Mouse (Mus musculus) liver, embryonic 13.5 days (tissue): ENCODE data around the gene E130114P18Rik. TPM values are rescaled to one million over a fixed set of nuclear protein-coding genes. Genes with fewer than 3 reads are reported as not detected.

ENCODE experiments used
- ATAC-seq: fragments of 200-750 bp; cut with Nextera tagmentation; 2 replicates; pipeline ENCODE4 v1.8.0; 2017; ENCODE audit warnings: low read depth, mild to moderate bottlenecking, moderate number of reproducible peaks, moderate library complexity
- DNase-seq: peaks from one replicate; pipeline ENCODE4 v3.0.0; 2022
- H3K27ac ChIP-seq: fragments of 300-500 bp; sonication (generic); 2 replicates; pipeline ENCODE4 v1.5.1; 2015; ENCODE audit warnings: moderate library complexity, mild to moderate bottlenecking, inconsistent platforms
- H3K27me3 ChIP-seq: fragments of 300-500 bp; sonication (generic); 2 replicates; pipeline ENCODE4 v1.6.1; 2015; ENCODE audit warnings: mild to moderate bottlenecking, inconsistent platforms
- H3K36me3 ChIP-seq: fragments of 300-500 bp; sonication (generic); 2 replicates; pipeline ENCODE4 v1.6.1; 2015; ENCODE audit warnings: mild to moderate bottlenecking, inconsistent platforms
- H3K4me1 ChIP-seq: fragments of 300-500 bp; sonication (generic); replicated peaks from 2 replicates; pipeline ENCODE4 v1.6.1; 2015; ENCODE audit warnings: inconsistent platforms
- H3K4me2 ChIP-seq: fragments of 300-500 bp; sonication (generic); 2 replicates; pipeline ENCODE4 v1.6.1; 2015; ENCODE audit warnings: inconsistent platforms, mild to moderate bottlenecking, moderate library complexity
- H3K4me3 ChIP-seq: fragments of 300-500 bp; sonication (generic); replicated peaks from 2 replicates; pipeline ENCODE4 v1.5.1; 2015; ENCODE audit warnings: mild to moderate bottlenecking, inconsistent platforms
- H3K9ac ChIP-seq: fragments of 300-500 bp; sonication (generic); 2 replicates; pipeline ENCODE4 v1.6.1; 2015; ENCODE audit warnings: mild to moderate bottlenecking, inconsistent platforms
- H3K9me3 ChIP-seq: fragments of 300-500 bp; sonication (generic); replicated peaks from 2 replicates; pipeline ENCODE4 v1.6.1; 2016; ENCODE audit warnings: inconsistent platforms
- WGBS: fragments of 180-500 bp; shearing (Covaris S2); methylation state at CpG from one replicate; pipeline ENCODE4 v1.1.7; 2015; ENCODE audit not compliant: insufficient replicate concordance; 5-methylcytosine and 5-hydroxymethylcytosine counted together
- polyA plus RNA-seq: library from polyadenylated mRNA; unstranded; fragments of >200 nt; fragmentation: Nextera tagmentation; extraction: Ambion mirVana; gene quantifications from 2 replicates; pipeline ENCODE4 v1.2.1, GENCODE M21; 2015

The E130114P18Rik gene
- polyA plus RNA-seq, 1 experiment from 2014 or later, result 0.09 TPM

DNA sequence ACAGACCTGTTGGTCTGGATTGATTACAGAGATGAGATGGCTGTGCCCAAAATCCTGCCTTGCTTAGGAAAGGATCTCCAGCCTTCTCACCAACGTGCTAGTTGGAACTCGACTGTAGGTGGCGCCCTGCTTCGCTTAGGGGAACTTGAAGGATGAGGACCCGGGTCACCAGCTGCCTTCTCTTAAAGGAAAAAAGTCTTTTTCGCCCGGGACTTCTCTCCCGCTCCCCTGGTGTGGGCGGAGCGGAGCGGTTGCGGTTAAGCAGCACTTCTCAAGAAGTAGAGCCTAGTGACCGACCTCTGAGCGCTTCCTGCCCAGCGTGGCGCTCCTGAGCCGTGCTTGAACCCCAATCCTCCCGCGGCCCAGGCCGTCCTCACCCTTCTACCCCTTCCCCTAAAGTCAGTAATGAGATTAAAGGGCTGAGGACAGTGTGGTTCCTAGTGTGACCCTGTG is 26.8 kb downstream of the E130114P18Rik start:
- DNase-seq, result peak; percentile 63
- Histone ChIP-seq H3K4me2 (peak overlapping the region; percentile 79), H3K4me1 (peaks cover 9% of the 10 kb centered on the region), H3K36me3 (no peaks in the 10 kb centered on the region), H3K27ac (no peak overlapping the region), H3K4me3 (peak overlapping the region; percentile 63), H3K9ac (peak overlapping the region; percentile 67), H3K27me3 (peaks cover 53% of the 10 kb centered on the region), H3K9me3 (no peaks in the 10 kb centered on the region)
- under 1% methylated on average over 20 of the region's 20 CpGs for WGBS
- peak; percentile 74 for ATAC-seq

DNA sequence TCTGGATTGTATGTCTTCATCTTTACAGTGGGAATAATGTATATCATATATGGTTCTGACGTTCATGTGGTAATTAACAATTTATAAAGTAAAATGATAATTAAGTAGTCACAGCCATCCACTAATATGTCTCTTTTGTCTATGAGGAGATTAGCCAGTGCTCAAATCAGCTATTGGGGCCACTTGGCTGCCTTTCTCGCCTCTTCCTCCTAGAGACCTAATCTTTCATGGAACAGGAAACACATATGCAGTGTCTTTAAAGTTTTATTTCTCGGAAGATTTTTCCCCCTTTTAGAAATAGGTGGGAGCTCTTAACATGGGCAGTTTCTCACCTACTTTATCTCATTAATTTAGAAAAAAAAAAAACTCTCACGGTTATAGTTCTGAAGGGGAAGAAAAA is 27.5 kb downstream of the E130114P18Rik start:
- Histone ChIP-seq H3K4me3 (no peak overlapping the region), H3K4me1 (peaks cover 10% of the 10 kb centered on the region), H3K27me3 (peaks cover 53% of the 10 kb centered on the region), H3K4me2 (peak overlapping the region; percentile 79; the same call in 1 of the 2 replicates), H3K27ac (no peak overlapping the region), H3K9ac (no peak overlapping the region), H3K36me3 (no peaks in the 10 kb centered on the region), H3K9me3 (no peaks in the 10 kb centered on the region)
- no peak for DNase-seq
- 26% methylated on average over 4 of the region's 4 CpGs for WGBS
- no peak for ATAC-seq

DNA sequence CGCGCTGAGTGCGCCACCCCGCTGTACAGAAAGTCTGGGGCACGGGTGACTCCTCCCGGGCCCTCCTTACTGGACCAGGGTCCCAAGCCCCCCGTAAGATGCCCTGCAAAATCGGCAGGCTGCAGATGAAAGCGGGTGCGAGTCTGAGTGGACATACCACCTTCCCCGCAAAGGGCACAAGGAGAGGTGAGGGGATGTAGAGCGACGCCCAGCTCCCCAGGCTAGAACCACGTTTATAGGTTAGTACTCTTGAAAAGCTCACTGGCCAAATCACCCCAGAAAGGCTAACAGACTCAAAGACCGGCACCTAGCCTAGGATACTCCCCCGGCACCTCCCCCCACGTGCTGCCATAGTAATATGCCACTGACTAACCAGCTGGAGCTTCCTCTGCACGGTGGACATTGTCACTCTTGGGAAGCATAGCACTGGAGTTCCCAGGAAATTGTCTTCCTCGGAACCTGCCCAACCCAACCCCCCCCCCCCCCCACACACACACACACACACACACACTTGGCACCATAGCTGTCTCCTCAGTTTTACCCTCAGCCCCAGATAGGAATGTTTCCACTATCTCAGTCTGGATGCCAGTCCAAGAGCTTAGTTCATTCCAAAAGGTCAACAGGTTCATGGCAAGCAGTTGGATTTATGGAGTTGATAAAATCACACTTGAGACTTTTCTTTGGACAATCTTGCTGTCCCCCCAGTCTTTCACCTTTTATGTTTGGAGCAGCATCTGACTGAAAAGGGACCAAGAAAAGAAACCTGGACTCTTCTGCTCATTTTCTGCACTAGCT is 31.6 kb downstream of the E130114P18Rik start:
- no peak overlapping the region for H3K9ac ChIP-seq

DNA sequence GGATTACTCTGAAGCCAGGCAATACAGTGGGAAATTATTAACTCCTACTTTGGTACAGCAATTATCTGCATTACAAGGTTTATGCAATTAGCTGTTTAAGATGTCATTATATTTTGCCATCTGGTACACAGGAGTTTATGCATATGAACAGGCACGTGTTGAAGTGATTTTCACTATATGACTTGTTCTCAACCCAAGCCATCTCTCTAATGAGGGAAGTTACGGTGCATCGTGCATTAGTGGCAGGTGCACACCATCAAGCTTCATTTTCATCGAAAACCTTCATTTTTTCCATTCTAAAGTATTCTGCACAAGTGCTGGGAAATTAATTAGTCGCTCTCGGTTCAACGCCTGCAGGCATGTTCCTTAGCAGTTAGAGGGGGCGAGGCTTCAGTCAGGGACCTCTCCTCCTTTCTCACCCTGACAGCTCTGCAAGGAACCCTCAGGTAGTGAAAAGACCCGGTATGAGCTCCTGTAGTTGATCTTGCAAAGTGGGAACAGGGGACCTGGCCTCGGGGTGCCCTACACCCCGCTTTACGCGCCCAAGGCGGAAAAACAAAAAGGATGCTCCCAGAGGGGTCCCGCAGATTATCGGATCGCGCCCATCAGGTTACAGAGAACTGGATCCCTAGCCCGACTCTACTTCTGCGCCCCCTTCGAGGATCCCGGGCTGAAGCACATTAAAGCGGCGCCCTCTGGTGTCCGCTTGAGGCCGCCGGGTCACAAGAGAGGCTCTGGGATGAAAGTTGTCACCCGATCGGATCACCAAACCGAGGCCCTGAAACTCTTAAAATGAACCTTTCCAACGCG is 32.4 kb downstream of the E130114P18Rik start:
- 8% methylated on average over 32 of the region's 32 CpGs for WGBS
- peaks cover 3% of the 10 kb centered on the region; the same call in 1 of the 2 replicates for H3K4me1 ChIP-seq
- DNase-seq, result peak; percentile 22
- peaks cover 31% of the 10 kb centered on the region for H3K27me3 ChIP-seq
- peak overlapping the region; percentile 63 for H3K4me2 ChIP-seq
- 0 out of 2 replicates have a peak, but pooled peaks have one; percentile 34 for ATAC-seq
- no peak overlapping the region for H3K9ac ChIP-seq
- H3K9me3 ChIP-seq, result no peaks in the 10 kb centered on the region
- H3K27ac ChIP-seq, result no peak overlapping the region
- H3K36me3 ChIP-seq, result no peaks in the 10 kb centered on the region
- H3K4me3 ChIP-seq, result peak overlapping the region; percentile 44

More for the DNA sequence above, 31.6 kb downstream of the E130114P18Rik start:
- Histone ChIP-seq H3K4me1 (peaks cover 3% of the 10 kb centered on the region), H3K36me3 (no peaks in the 10 kb centered on the region), H3K27ac (no peak overlapping the region), H3K9me3 (no peaks in the 10 kb centered on the region), H3K27me3 (peaks cover 31% of the 10 kb centered on the region), H3K4me2 (peak overlapping the region; percentile 63), H3K4me3 (peak overlapping the region; percentile 44)
- DNase-seq (no peak), ATAC-seq (no peak)
- WGBS, result 5% methylated on average over 19 of the region's 19 CpGs

DNA sequence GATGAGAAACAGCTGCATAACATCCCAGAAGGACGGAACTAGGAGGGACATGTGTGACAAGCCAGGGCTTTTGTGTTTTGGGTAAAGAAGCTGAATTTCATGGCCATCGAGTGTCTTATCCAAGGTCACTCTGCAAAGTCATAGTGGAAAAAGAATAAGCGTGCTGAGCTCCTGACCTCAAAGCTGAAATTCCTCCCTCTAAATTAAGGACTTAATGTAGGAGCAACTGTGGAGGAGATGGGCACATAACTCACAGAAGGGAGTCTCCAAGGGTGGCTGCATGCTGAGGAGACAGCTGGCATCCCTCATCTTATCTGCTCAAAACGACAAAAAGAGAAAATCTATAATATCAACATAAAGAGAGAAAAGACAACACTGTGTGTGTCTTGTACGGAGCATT is 33.9 kb downstream of the E130114P18Rik start:
- Histone ChIP-seq H3K36me3 (no peaks in the 10 kb centered on the region), H3K4me1 (peaks cover 3% of the 10 kb centered on the region; the same call in 1 of the 2 replicates), H3K27ac (no peak overlapping the region), H3K4me2 (no peak overlapping the region), H3K27me3 (peaks cover 29% of the 10 kb centered on the region), H3K9me3 (no peaks in the 10 kb centered on the region), H3K9ac (no peak overlapping the region), H3K4me3 (no peak overlapping the region)
- no peak for DNase-seq
- no peak for ATAC-seq
- WGBS, result 56% methylated on average over 5 of the region's 5 CpGs

DNA sequence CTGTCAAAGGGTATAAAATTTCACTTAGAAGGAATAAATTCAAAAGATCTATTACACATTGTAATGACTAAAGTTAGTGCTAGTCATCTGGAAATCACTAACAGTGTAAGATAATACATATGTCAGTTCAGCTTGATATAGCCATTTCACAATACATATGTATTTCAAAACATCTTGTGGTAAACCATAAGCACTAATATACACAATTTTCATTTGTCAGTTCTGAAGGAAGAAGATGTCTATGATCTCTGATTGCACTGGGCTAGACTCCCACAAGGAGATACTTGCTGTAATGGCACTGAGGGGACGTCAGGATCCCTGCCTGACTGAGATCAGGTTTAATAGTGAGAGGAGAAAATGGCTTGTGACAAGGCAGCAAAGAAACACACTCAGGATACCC is 44.5 kb downstream of the E130114P18Rik start:
- 35% methylated on average over 1 of the region's 1 CpGs for WGBS
- no peaks in the 10 kb centered on the region for H3K9me3 ChIP-seq
- no peak overlapping the region for H3K4me2 ChIP-seq
- H3K4me3 ChIP-seq, result no peak overlapping the region
- H3K27me3 ChIP-seq, result no peaks in the 10 kb centered on the region
- no peaks in the 10 kb centered on the region for H3K36me3 ChIP-seq
- no peak overlapping the region for H3K27ac ChIP-seq
- ATAC-seq (no peak), DNase-seq (no peak)
- H3K4me1 ChIP-seq, result 0 out of 2 replicates have a peak, but pooled peaks cover 6% of the 10 kb centered on the region
- no peak overlapping the region for H3K9ac ChIP-seq

DNA sequence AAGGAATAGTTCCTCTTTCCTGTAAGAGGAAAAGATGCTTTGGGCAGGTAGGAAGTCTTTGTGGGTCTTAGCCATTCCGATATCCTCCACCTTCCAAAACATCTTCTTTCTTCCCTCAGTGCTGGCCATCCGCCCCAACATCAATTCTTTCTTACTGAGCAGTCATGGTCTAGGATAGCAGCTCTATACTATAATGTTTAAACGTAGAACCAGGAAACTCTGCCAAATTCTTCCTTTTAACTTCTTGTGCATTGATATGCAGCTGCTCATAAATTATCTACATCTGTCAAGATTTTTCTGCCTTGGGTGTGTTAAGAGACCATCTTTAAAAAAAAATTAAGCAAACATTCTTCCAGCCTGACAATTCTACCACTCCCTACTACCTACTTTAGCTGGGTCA is 47.5 kb downstream of the E130114P18Rik start:
- H3K9me3 ChIP-seq, result no peaks in the 10 kb centered on the region
- H3K27ac ChIP-seq, result no peak overlapping the region
- no peak overlapping the region for H3K4me3 ChIP-seq
- ATAC-seq (no peak), DNase-seq (no peak)
- WGBS, result 58% methylated on average over 3 of the region's 3 CpGs
- H3K27me3 ChIP-seq, result no peaks in the 10 kb centered on the region
- 0 out of 2 replicates have a peak, but pooled peaks cover 10% of the 10 kb centered on the region for H3K4me1 ChIP-seq
- H3K36me3 ChIP-seq, result no peaks in the 10 kb centered on the region
- no peak overlapping the region for H3K4me2 ChIP-seq
- no peak overlapping the region for H3K9ac ChIP-seq

DNA sequence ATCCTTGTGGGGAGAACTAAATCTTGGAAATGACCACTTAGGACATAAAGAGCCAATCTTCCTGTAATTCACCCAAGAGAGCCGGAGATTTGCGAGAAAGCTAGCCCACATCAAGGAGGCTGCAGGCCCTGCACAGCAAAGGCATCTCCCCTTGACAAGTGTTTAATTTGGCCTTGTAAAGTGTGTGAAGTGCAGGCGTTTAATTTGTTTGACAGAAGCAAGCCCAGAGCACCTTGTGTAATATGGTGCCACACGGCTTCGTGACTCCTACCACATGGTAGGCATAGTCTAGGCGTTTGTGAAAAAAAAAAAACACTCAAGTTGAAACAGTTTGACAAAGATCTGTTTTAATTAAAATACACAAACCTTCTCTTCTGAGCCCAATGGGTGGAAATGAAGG is 47.9 kb downstream of the E130114P18Rik start:
- ATAC-seq (no peak), DNase-seq (no peak)

DNA sequence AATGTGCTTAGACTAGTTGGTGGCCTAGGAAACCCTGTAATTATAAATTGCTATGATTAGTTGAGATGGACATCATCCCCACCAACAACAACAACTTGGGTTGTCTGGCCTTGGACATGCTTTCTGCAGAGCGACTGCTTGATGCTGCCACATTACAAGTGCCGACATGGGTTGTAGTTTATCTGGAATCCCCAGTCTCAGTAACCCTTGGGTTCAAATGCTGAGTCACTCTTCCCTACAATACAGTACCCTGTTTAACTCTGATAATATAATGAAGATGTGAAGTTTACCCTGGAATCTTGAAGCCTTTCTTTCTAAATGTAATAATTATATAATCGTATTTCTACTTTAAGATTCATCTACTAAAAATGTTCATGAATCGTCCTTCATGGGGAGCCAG is 49.4 kb downstream of the E130114P18Rik start:
- WGBS, result 51% methylated on average over 4 of the region's 4 CpGs
- H3K4me2 ChIP-seq, result no peak overlapping the region
- H3K36me3 ChIP-seq, result no peaks in the 10 kb centered on the region
- no peaks in the 10 kb centered on the region for H3K27me3 ChIP-seq
- no peaks in the 10 kb centered on the region for H3K9me3 ChIP-seq
- no peak overlapping the region for H3K27ac ChIP-seq
- DNase-seq (peak; percentile 8), ATAC-seq (peak; percentile 81)
- no peak overlapping the region for H3K9ac ChIP-seq
- 0 out of 2 replicates have a peak, but pooled peaks cover 10% of the 10 kb centered on the region for H3K4me1 ChIP-seq
- no peak overlapping the region for H3K4me3 ChIP-seq

More for the DNA sequence above, 47.9 kb downstream of the E130114P18Rik start:
- Histone ChIP-seq H3K36me3 (no peaks in the 10 kb centered on the region), H3K27ac (no peak overlapping the region), H3K9me3 (no peaks in the 10 kb centered on the region), H3K4me2 (no peak overlapping the region), H3K9ac (no peak overlapping the region), H3K4me3 (no peak overlapping the region), H3K4me1 (0 out of 2 replicates have a peak, but pooled peaks cover 10% of the 10 kb centered on the region), H3K27me3 (no peaks in the 10 kb centered on the region)
- 74% methylated on average over 6 of the region's 6 CpGs for WGBS

DNA sequence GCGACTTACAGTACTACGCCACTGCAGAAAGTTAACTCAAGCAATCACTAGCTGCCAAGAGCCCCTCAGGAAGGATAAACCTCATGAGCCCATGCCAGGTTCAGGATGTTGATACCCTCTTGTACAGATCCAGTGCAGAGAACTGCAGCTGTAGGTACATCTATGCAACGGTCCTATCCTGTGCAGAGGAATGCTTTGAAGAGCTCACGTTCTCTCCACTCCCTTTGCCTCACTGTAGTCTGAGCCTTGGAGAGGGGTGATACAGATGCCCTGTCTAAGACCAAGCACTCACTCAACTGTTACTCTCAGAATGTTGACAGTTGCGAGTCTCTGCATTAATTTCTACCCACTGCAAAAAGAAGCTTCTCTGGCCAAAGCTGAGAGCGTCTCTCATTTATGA is 54.5 kb downstream of the E130114P18Rik start:
- Histone ChIP-seq H3K9ac (no peak overlapping the region), H3K36me3 (no peaks in the 10 kb centered on the region), H3K4me3 (no peak overlapping the region), H3K27ac (no peak overlapping the region), H3K27me3 (no peaks in the 10 kb centered on the region), H3K4me1 (0 out of 2 replicates have a peak, but pooled peaks cover 4% of the 10 kb centered on the region), H3K9me3 (no peaks in the 10 kb centered on the region), H3K4me2 (no peak overlapping the region)
- no peak for DNase-seq
- no peak for ATAC-seq
- 74% methylated on average over 6 of the region's 6 CpGs for WGBS

DNA sequence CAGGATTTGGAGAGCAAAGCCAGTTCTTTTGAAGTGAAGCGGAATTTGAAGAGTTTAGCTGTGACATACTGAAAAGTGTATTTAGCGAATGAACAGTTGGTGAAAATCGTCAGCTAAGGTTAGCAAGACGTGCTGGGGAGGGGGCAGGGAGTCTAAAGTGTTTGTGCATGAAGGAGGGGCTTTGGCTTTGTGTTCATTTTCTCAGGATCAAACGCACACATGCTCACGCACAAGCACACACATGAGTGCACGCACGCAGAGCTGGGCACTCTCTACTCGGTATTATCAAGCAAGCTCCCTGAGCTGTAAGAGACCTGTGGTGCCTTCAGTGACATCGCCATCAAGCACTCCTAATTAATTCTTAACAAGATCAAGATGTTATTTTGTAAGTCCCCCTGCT is 55.2 kb downstream of the E130114P18Rik start:
- no peaks in the 10 kb centered on the region for H3K36me3 ChIP-seq
- no peak overlapping the region for H3K4me3 ChIP-seq
- H3K9me3 ChIP-seq, result no peaks in the 10 kb centered on the region
- WGBS, result 68% methylated on average over 10 of the region's 10 CpGs
- H3K27ac ChIP-seq, result no peak overlapping the region
- no peak overlapping the region for H3K4me2 ChIP-seq
- ATAC-seq (no peak), DNase-seq (no peak)
- no peaks in the 10 kb centered on the region for H3K27me3 ChIP-seq
- no peaks in the 10 kb centered on the region for H3K4me1 ChIP-seq
- H3K9ac ChIP-seq, result no peak overlapping the region
